Mouse (Mus musculus) skeletal muscle tissue, adult 2 months (tissue): Measurements from ENCODE around the gene Plppr2.

ENCODE experiments used
- DNase-seq: peaks from one replicate; pipeline ENCODE4 v3.0.0-alpha.2; 2012; ENCODE audit warnings: low read depth, low spot score

Plppr2 gene

GRCm38 (mm10) chr9:21936692-21937570 is at the start of gene Plppr2:
Gene Plppr2, plus strand, starts transcription at chr9:21937033.
- peak; percentile 80 for DNase-seq

GRCm38 (mm10) chr9:21889229-21889628 is 47.6 kb upstream of the Plppr2 start:
- DNase-seq = no peak

GRCm38 (mm10) chr9:21901223-21901820 is 35.5 kb upstream of the Plppr2 start:
- DNase-seq = peak; percentile 48

- no peak for DNase-seq
These were observed 32.8 kb upstream of the Plppr2 start for GRCm38 (mm10) chr9:21904031-21904430.

- DNase-seq = no peak
These were observed 28.6 kb upstream of the Plppr2 start for GRCm38 (mm10) chr9:21908216-21908615.

GRCm38 (mm10) chr9:21909474-21910223 is 27.2 kb upstream of the Plppr2 start:
- no peak for DNase-seq

- no peak for DNase-seq
These were observed 19.9 kb upstream of the Plppr2 start for GRCm38 (mm10) chr9:21916851-21917492.

- no peak for DNase-seq
These were observed 19.3 kb upstream of the Plppr2 start for GRCm38 (mm10) chr9:21917493-21918034.

GRCm38 (mm10) chr9:21918035-21918592 is 18.7 kb upstream of the Plppr2 start, which contains the start of gene Rab3d:
Gene Rab3d, minus strand, starts transcription at chr9:21918192.
- peak; percentile 92 for DNase-seq

- DNase-seq = no peak
These were observed 18.0 kb upstream of the Plppr2 start for GRCm38 (mm10) chr9:21918692-21919384.

GRCm38 (mm10) chr9:21923036-21923435 is 13.8 kb upstream of the Plppr2 start:
- DNase-seq = no peak

- no peak for DNase-seq
These were observed 13.2 kb upstream of the Plppr2 start for GRCm38 (mm10) chr9:21923490-21924098.

- DNase-seq = peak; percentile 91
These were observed 12.7 kb upstream of the Plppr2 start for GRCm38 (mm10) chr9:21924099-21924493.

- no peak for DNase-seq
These were observed 11.8 kb upstream of the Plppr2 start for GRCm38 (mm10) chr9:21925034-21925433.

- no peak for DNase-seq
These were observed 11.3 kb upstream of the Plppr2 start for GRCm38 (mm10) chr9:21925506-21925905.

- DNase-seq = no peak
These were observed 10.7 kb upstream of the Plppr2 start for GRCm38 (mm10) chr9:21926155-21926554.

- no peak for DNase-seq
These were observed 10.0 kb upstream of the Plppr2 start for GRCm38 (mm10) chr9:21926784-21927183.

GRCm38 (mm10) chr9:21927208-21927753 is 9.6 kb upstream of the Plppr2 start, which contains the start of the genes Ccdc159 and Tmem205:
Gene Ccdc159, plus strand, starts transcription at chr9:21927471.
Gene Tmem205, minus strand, starts transcription at chr9:21927556.
- DNase-seq = peak; percentile 96

- DNase-seq = no peak
These were observed 7.6 kb upstream of the Plppr2 start for GRCm38 (mm10) chr9:21929208-21929607.

- DNase-seq = no peak
These were observed 4.8 kb upstream of the Plppr2 start for GRCm38 (mm10) chr9:21932006-21932405.
